25 mouse cellular contexts compared by ENCODE assay signal in genomic region chr12:107146608-107147121, GRCm38 (mm10).
A peak's percentile ranks its signal among the peaks of the same experiment; 100 is the strongest.
DNase-seq lines count a peak whose midpoint lies in the region; ATAC-seq and TF ChIP-seq lines count a peak whose summit lies in the region.
"Had no signal": no experiment of that assay in that cellular context is flagged by ENCODE, and none has a peak within 500 bp of the region (broad histone marks: within the 10 kb centered on the region; RNA-seq: fewer than 3 reads in every experiment).

No protein-coding gene starts in this region.

- no peak for TF ChIP-seq EP300 in heart, postnatal 0 days (IDR thresholded peaks at IDR 0.05; ENCODE audit: low read depth)

- no peak overlapping the region for H3K9ac ChIP-seq in heart, postnatal 0 days (replicated peaks; ENCODE audit: low read depth, low read length)
- no peak overlapping the region for H3K9ac ChIP-seq in intestine, embryonic 16.5 days (ENCODE audit: low read depth, low read length)
- H3K9ac ChIP-seq in neural tube, embryonic 15.5 days (replicated peaks): no peak overlapping the region
- H3K9ac ChIP-seq: embryonic facial prominence, embryonic 15.5 days; forebrain, embryonic 12.5 days; forebrain, postnatal 0 days; heart, embryonic 13.5 days; hindbrain, embryonic 14.5 days; limb, embryonic 13.5 days; lung, embryonic 15.5 days; neural tube, embryonic 12.5 days had no signal

- no peak overlapping the region for H3K4me3 ChIP-seq in heart, postnatal 0 days (ENCODE audit: low read depth, low read length)
- H3K4me3 ChIP-seq in intestine, embryonic 16.5 days (ENCODE audit: low read length): no peak overlapping the region
- H3K4me3 ChIP-seq in neural tube, embryonic 15.5 days (replicated peaks): no peak overlapping the region
- H3K4me3 ChIP-seq: embryonic facial prominence, embryonic 10.5 days; embryonic facial prominence, embryonic 15.5 days; forebrain, embryonic 12.5 days; heart, embryonic 13.5 days; limb, embryonic 13.5 days; lung, embryonic 15.5 days; neural tube, embryonic 12.5 days had no signal

- no peak overlapping the region; the same call in 1 of the 2 replicates for H3K4me2 ChIP-seq in heart, postnatal 0 days (ENCODE audit: low read depth, low read length)
- no peak overlapping the region for H3K4me2 ChIP-seq in intestine, embryonic 16.5 days (ENCODE audit: low read depth, low read length)
- H3K4me2 ChIP-seq in neural tube, embryonic 15.5 days: no peak overlapping the region
- H3K4me2 ChIP-seq: embryonic facial prominence, embryonic 15.5 days; forebrain, embryonic 12.5 days; heart, embryonic 13.5 days; hindbrain, embryonic 14.5 days; limb, embryonic 13.5 days; liver, embryonic 11.5 days; lung, embryonic 15.5 days; midbrain, embryonic 11.5 days; neural tube, embryonic 12.5 days had no signal

- H3K27ac ChIP-seq in heart, postnatal 0 days (ENCODE audit: low read depth): peak overlapping the region; percentile 20; the same call in 1 of the 2 replicates
- no peak overlapping the region for H3K27ac ChIP-seq in intestine, embryonic 16.5 days (ENCODE audit: low read length)
- no peak overlapping the region for H3K27ac ChIP-seq in neural tube, embryonic 15.5 days (replicated peaks)
- H3K27ac ChIP-seq: embryonic facial prominence, embryonic 10.5 days; embryonic facial prominence, embryonic 15.5 days; forebrain, embryonic 12.5 days; heart, embryonic 13.5 days; hindbrain, embryonic 14.5 days; limb, embryonic 13.5 days; lung, embryonic 15.5 days; neural tube, embryonic 12.5 days had no signal

- no peak for DNase-seq in heart, postnatal 0 days (ENCODE audit: low spot score)
- DNase-seq in heart, postnatal 25 days (ENCODE audit: low spot score): no peak
- peak; percentile 72 for DNase-seq in CD4-positive, CD25-positive, alpha-beta regulatory T cell, adult 2 months (ENCODE audit: low read depth, low spot score)
- DNase-seq in thymus, postnatal 36 days: peak; percentile 54 to 57
- DNase-seq: adrenal gland, adult 8-10 months; cerebellum, adult 8-10 months; cerebellum, postnatal 25 days; forebrain, postnatal 0 days; heart, postnatal 36 days; kidney, adult 8-10 months; kidney, postnatal 14 days had no signal

- ATAC-seq in heart, postnatal 0 days (ENCODE audit: insufficient read depth, low read depth): no peak
- ATAC-seq in inflammation-experienced regulatory T-cells, adult 6 months: peak; percentile 69
- no peak for ATAC-seq in intestine, embryonic 16.5 days
- no peak for ATAC-seq in neural tube, embryonic 15.5 days (ENCODE audit: low FRiP score)
- ATAC-seq: forebrain, postnatal 0 days; midbrain, embryonic 16.5 days had no signal

- H3K27me3 ChIP-seq in heart, postnatal 0 days (ENCODE audit: control insufficient read depth, insufficient read depth, low read length): no peaks in the 10 kb centered on the region
- H3K27me3 ChIP-seq in intestine, embryonic 16.5 days (replicated peaks; ENCODE audit: control insufficient read depth, insufficient read depth, low read length): no peaks in the 10 kb centered on the region
- H3K27me3 ChIP-seq in neural tube, embryonic 15.5 days (replicated peaks): no peaks in the 10 kb centered on the region
- H3K27me3 ChIP-seq: embryonic facial prominence, embryonic 15.5 days; forebrain, embryonic 12.5 days; heart, embryonic 13.5 days; lung, embryonic 15.5 days; neural tube, embryonic 12.5 days had no signal

- no peaks in the 10 kb centered on the region for H3K9me3 ChIP-seq in heart, postnatal 0 days (replicated peaks; ENCODE audit: control insufficient read depth, low read length)
- H3K9me3 ChIP-seq in intestine, embryonic 16.5 days (ENCODE audit: control insufficient read depth, low read length): no peaks in the 10 kb centered on the region
- H3K9me3 ChIP-seq in neural tube, embryonic 15.5 days (replicated peaks): no peaks in the 10 kb centered on the region
- H3K9me3 ChIP-seq: embryonic facial prominence, embryonic 10.5 days; embryonic facial prominence, embryonic 15.5 days; forebrain, embryonic 12.5 days; heart, embryonic 13.5 days; limb, embryonic 13.5 days; lung, embryonic 15.5 days; neural tube, embryonic 12.5 days had no signal

- 61% methylated on average over 5 of the region's 5 CpGs for WGBS in heart, postnatal 0 days
- 75% methylated on average over 5 of the region's 5 CpGs for WGBS in intestine, embryonic 16.5 days
- WGBS in neural tube, embryonic 15.5 days: 89% methylated on average over 5 of the region's 5 CpGs

- H3K4me1 ChIP-seq in heart, postnatal 0 days (ENCODE audit: control insufficient read depth, insufficient read depth): no peaks in the 10 kb centered on the region
- H3K4me1 ChIP-seq in intestine, embryonic 16.5 days (ENCODE audit: control insufficient read depth, insufficient read depth, low read length): no peaks in the 10 kb centered on the region
- no peaks in the 10 kb centered on the region for H3K4me1 ChIP-seq in neural tube, embryonic 15.5 days
- H3K4me1 ChIP-seq: embryonic facial prominence, embryonic 15.5 days; forebrain, embryonic 12.5 days; heart, embryonic 13.5 days; lung, embryonic 15.5 days; neural tube, embryonic 12.5 days had no signal

- intact Hi-C loops in heart, postnatal 25 days (cut with DNase I): no loop called here

- no peaks in the 10 kb centered on the region for H3K36me3 ChIP-seq in heart, postnatal 0 days (replicated peaks; ENCODE audit: control insufficient read depth, insufficient read depth, low read length)
- no peaks in the 10 kb centered on the region for H3K36me3 ChIP-seq in intestine, embryonic 16.5 days (ENCODE audit: control insufficient read depth, insufficient read depth, low read length)
- no peaks in the 10 kb centered on the region for H3K36me3 ChIP-seq in neural tube, embryonic 15.5 days
- H3K36me3 ChIP-seq: embryonic facial prominence, embryonic 10.5 days; embryonic facial prominence, embryonic 15.5 days; forebrain, embryonic 12.5 days; heart, embryonic 13.5 days; limb, embryonic 13.5 days; lung, embryonic 15.5 days; neural tube, embryonic 12.5 days had no signal

- TF ChIP-seq CTCF in heart, postnatal 0 days (IDR thresholded peaks at IDR 0.05; ENCODE audit: low read depth): no peak

Comparison
In these comparisons a context has a peak if more than half of its experiments do, and no peak if none do; other contexts are left out.
1. DNase-seq: peak in CD4-positive, CD25-positive, alpha-beta regulatory T cell, adult 2 months (single experiment) and thymus, postnatal 36 days (2 of 2); none in heart, postnatal 0 days (single experiment) and heart, postnatal 25 days (single experiment).